Mouse (Mus musculus) urinary bladder, postnatal 25 days (tissue): ENCODE measurements around the gene Lin7a.
A peak's percentile ranks its signal among the peaks of the same experiment; 100 is the strongest.

Source experiments
- DNase-seq: peaks from one replicate; pipeline ENCODE4 v3.0.0; 2022; ENCODE audit warnings: low spot score

The Lin7a gene

GRCm38 (mm10) chr10:107271321-107272130 is at the start of gene Lin7a:
TSS of gene Lin7a (plus strand) at chr10:107271686.
- DNase-seq, result peak; percentile 4

GRCm38 (mm10) chr10:107221726-107222125 is 49.8 kb upstream of the Lin7a start:
- no peak for DNase-seq

GRCm38 (mm10) chr10:107222406-107223185 is 48.9 kb upstream of the Lin7a start:
- DNase-seq, result no peak

GRCm38 (mm10) chr10:107223186-107223440 is 48.4 kb upstream of the Lin7a start:
- DNase-seq, result no peak

GRCm38 (mm10) chr10:107223821-107224220 is 47.7 kb upstream of the Lin7a start:
- no peak for DNase-seq

- DNase-seq, result no peak
Measured at GRCm38 (mm10) chr10:107224596-107225330, 46.7 kb upstream of the Lin7a start.

- no peak for DNase-seq
Measured at GRCm38 (mm10) chr10:107225331-107225835, 46.1 kb upstream of the Lin7a start.

- DNase-seq, result no peak
Measured at GRCm38 (mm10) chr10:107225871-107226270, 45.6 kb upstream of the Lin7a start.

- DNase-seq, result no peak
Measured at GRCm38 (mm10) chr10:107227901-107228300, 43.6 kb upstream of the Lin7a start.

GRCm38 (mm10) chr10:107228776-107229175 is 42.7 kb upstream of the Lin7a start:
- no peak for DNase-seq

- DNase-seq, result no peak
Measured at GRCm38 (mm10) chr10:107229416-107229815, 42.1 kb upstream of the Lin7a start.

- no peak for DNase-seq
Measured at GRCm38 (mm10) chr10:107230081-107230850, 41.2 kb upstream of the Lin7a start.

- no peak for DNase-seq
Measured at GRCm38 (mm10) chr10:107230851-107231130, 40.7 kb upstream of the Lin7a start.

GRCm38 (mm10) chr10:107231421-107232010 is 40.0 kb upstream of the Lin7a start:
- DNase-seq, result no peak

GRCm38 (mm10) chr10:107232491-107233110 is 38.9 kb upstream of the Lin7a start:
- DNase-seq, result no peak

- no peak for DNase-seq
Measured at GRCm38 (mm10) chr10:107233221-107233620, 38.3 kb upstream of the Lin7a start.

- no peak for DNase-seq
Measured at GRCm38 (mm10) chr10:107233825-107234224, 37.7 kb upstream of the Lin7a start.

- DNase-seq, result no peak
Measured at GRCm38 (mm10) chr10:107234421-107235400, 36.8 kb upstream of the Lin7a start.

- DNase-seq, result no peak
Measured at GRCm38 (mm10) chr10:107235496-107235895, 36.0 kb upstream of the Lin7a start.

GRCm38 (mm10) chr10:107236211-107236610 is 35.3 kb upstream of the Lin7a start:
- no peak for DNase-seq
